ENCODE assay signal across 7 mouse cellular contexts in the genomic region with DNA sequence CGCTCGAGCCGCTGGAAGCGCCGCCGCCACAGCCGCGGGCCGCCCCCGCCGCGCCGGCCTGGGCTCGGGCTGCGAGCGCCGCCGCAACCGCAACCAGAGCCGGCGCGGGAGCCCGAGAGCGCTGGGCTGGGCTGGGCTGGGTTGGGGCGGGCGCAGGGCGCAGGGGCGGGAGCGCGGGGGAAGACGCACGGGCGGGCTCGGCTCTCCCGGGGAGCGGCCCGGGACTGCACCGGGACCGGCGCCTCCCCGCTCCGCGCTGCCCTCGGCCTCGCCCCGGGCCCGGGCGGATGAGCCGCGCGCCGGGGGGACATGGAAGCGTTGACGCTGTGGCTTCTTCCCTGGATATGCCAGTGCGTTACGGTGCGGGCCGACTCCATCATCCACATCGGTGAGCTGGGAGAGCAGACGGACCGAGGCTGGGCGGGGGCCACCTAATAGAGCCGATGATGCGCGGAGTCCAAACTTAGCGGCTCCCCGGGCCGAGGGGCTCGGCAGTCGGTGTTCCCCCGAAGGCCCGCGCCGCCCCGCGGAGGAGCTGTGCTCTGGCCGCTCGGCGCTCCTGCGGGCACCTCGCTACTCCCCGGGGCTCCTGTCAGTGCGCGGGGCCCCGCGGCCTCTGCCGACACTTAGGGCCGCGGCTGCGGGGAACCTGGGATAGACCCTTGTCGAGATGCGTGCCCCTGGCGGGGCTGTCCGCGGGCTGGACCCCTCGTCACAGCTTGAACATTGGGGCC. TPM values are rescaled to one million over a fixed set of nuclear protein-coding genes. Genes with fewer than 3 reads are reported as not detected.
DNase-seq lines count a peak whose midpoint lies in the region; ATAC-seq lines count a peak whose summit lies in the region.

A gene (plus strand): TSS at position 190 of the 734 bp plus-strand sequence.

- under 1% methylated on average over 58 of the region's 96 CpGs for WGBS in heart, embryonic 16.5 days
- under 1% methylated on average over 67 of the region's 96 CpGs for WGBS in midbrain, embryonic 13.5 days

- no peak within 1 kb of the TSS; the same call in 1 of the 2 replicates for H3K9ac ChIP-seq in heart, embryonic 16.5 days (ENCODE audit: low read length)
- H3K9ac ChIP-seq in midbrain, embryonic 13.5 days (replicated peaks), result peak within 1 kb of the TSS; percentile 80

- DNase-seq in ovary, postnatal 36 days (ENCODE audit: low spot score), result peak; percentile 22
- DNase-seq in ovary, adult 18-20 months (ENCODE audit: low spot score), result no peak
- DNase-seq in embryo, embryonic 10.5 days (ENCODE audit: low spot score), result peak; percentile 42
- peak; percentile 46 to 69 for DNase-seq in layer of hippocampus, postnatal 14 days (ENCODE audit: low spot score in 2 of 2)
- no peak for DNase-seq in T-cell, adult 2 months (ENCODE audit: low spot score)

- H3K9me3 ChIP-seq in heart, embryonic 16.5 days (replicated peaks; ENCODE audit: control insufficient read depth, low read length), result no peaks in the 10 kb centered on the region
- H3K9me3 ChIP-seq in midbrain, embryonic 13.5 days, result no peaks in the 10 kb centered on the region

- H3K4me2 ChIP-seq in heart, embryonic 16.5 days (ENCODE audit: low read depth, low read length), result peak within 1 kb of the TSS; percentile 76
- peak within 1 kb of the TSS; percentile 91 for H3K4me2 ChIP-seq in midbrain, embryonic 13.5 days (replicated peaks)

- H3K4me3 ChIP-seq in heart, embryonic 16.5 days (ENCODE audit: low read length), result peak within 1 kb of the TSS; percentile 55
- peak within 1 kb of the TSS; percentile 73 for H3K4me3 ChIP-seq in midbrain, embryonic 13.5 days (replicated peaks)

- H3K27ac ChIP-seq in heart, embryonic 16.5 days (ENCODE audit: low read length), result no peak within 1 kb of the TSS
- peak within 1 kb of the TSS; percentile 84 for H3K27ac ChIP-seq in midbrain, embryonic 13.5 days

- H3K36me3 ChIP-seq in heart, embryonic 16.5 days (ENCODE audit: control insufficient read depth, insufficient read depth), result no peaks in the 10 kb centered on the region
- no peaks in the 10 kb centered on the region for H3K36me3 ChIP-seq in midbrain, embryonic 13.5 days

- peaks cover 90% of the 10 kb centered on the region for H3K27me3 ChIP-seq in heart, embryonic 16.5 days (ENCODE audit: control insufficient read depth, insufficient read depth, low read length)
- H3K27me3 ChIP-seq in midbrain, embryonic 13.5 days, result peaks cover 71% of the 10 kb centered on the region

- H3K4me1 ChIP-seq in heart, embryonic 16.5 days (ENCODE audit: control insufficient read depth, insufficient read depth, low read length), result peaks cover 14% of the 10 kb centered on the region; the same call in 1 of the 2 replicates
- peaks cover 39% of the 10 kb centered on the region for H3K4me1 ChIP-seq in midbrain, embryonic 13.5 days (replicated peaks)

- ATAC-seq in heart, embryonic 16.5 days (replicated peaks; ENCODE audit: extremely low read depth, insufficient read depth, low FRiP score), result peak; percentile 43; the same call in 1 of the 2 replicates
- peak; percentile 74 for ATAC-seq in midbrain, embryonic 13.5 days

RNA-seq across cellular contexts. Expression of the gene that starts here (rescaled TPM):
- 0.26 and 0.36 TPM in 2 replicates for polyA plus RNA-seq in heart, embryonic 16.5 days (2015; fragmentation: Nextera tagmentation; extraction: Ambion mirVana)
- 10 to 100 TPM; 52.9 to 53.1 TPM for total RNA-seq in layer of hippocampus, postnatal 14 days (2021)
- polyA plus RNA-seq in midbrain, embryonic 13.5 days (2015; fragmentation: Nextera tagmentation; extraction: Ambion mirVana), result 2.5 and 2.7 TPM in 2 replicates

Comparison
In these comparisons a context has a peak if more than half of its experiments do, and no peak if none do; other contexts are left out.
1. DNase-seq: peak in ovary, postnatal 36 days (single experiment), embryo, embryonic 10.5 days (single experiment) and layer of hippocampus, postnatal 14 days (2 of 2); none in ovary, adult 18-20 months (single experiment) and T-cell, adult 2 months (single experiment).
2. Peak in ATAC-seq, H3K4me3 ChIP-seq and H3K4me2 ChIP-seq in heart, embryonic 16.5 days; RNA of the gene not detected or under 1 TPM.